Mouse (Mus musculus) CD4-positive naive resting alpha-beta T cell, adult 57 days (primary cell): ENCODE measurements around the gene Grik4. TPM values are rescaled to one million over a fixed set of nuclear protein-coding genes. Genes with fewer than 3 reads are reported as not detected.

Experiments
- total RNA-seq: library from RNA; stranded (reverse); gene quantifications from one replicate; pipeline ENCODE4 v1.2.4, GENCODE M21; 2023

Gene Grik4
- total RNA-seq = not detected

DNA sequence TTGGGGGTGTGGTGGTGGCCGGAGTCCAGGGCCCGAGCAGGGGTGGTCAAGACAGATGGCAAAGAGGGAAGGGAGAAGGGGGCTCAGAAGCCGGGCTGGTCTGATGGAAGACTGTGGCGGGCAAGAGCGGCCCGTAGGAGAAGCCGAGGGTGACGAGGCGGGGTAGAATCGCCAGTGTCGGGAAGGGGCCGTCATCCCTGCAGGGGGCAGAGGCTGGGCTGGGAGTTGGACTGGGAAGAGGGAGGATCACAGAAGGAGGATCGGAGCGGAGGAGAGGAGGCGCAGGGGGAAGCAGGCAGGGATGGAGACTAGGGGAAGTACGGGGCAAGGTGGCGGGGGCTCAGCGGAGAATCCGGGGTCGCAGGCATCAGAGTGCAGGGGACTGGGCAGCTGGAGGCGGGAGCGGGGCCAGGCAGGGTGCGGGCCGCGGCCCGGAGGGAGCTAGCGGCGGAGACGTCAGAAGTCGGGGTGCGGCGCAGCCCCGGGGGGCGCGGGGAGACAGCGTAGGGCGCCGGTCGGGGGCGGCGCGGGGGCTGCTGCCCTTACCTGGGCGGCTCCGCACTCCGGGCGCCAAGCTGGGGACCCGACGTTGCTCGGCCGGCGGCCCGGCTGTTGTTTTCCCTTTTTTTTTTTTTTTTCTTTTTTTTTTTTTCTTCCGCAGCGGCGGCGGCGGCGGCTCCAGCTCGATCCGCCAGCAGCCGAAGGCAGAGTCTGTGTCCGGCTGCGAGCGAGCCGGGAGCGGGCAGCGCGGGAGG lies at the start of gene Grik4:
TSS of gene Grik4 (minus strand) at position 713 of the 755 bp plus-strand sequence.

DNA sequence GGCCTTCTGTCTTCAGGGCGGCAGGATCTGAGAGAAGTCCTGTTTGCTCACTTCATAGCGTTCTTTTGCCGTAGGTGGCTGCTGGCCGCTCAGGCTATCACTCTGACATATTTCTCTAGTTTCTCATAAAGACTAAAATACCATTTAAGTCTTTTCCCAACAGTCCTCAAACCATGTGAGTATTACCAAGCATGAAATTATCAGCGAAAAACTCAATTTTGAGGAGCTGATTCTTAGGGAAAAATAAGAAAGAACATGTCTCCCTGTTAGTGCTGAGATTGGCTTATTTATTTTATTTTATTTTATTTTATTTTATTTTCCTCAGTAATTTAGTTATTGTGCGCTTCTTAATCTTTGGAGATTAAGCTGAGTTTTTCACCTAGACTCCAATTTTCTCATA lies 436.6 kb downstream of the Grik4 start, which contains the start of gene Tbcel:
TSS of gene Tbcel (minus strand) at position 101 of the 400 bp plus-strand sequence.

Other genes starting within 250 kb of the Grik4 start
- gene Arhgef12, start 162.7 kb upstream of the Grik4 start, total RNA-seq = 8.9 TPM
- gene Tmem136, start 172.1 kb upstream of the Grik4 start, total RNA-seq = not detected